Mouse (Mus musculus) limb, embryonic 13.5 days (tissue): ENCODE measurements at regions not wholly inside any gene's neighbourhood (a gene's known extent, or its start where the extent isn't known, plus 50 kb on each side); places are given as distances from the start of the nearest gene placed in this dataset.

Experiments used
- ATAC-seq: fragments of 200-750 bp; cut with Nextera tagmentation; 2 replicates; pipeline ENCODE4 v1.8.0; 2017; ENCODE audit warnings: low read depth, moderate number of reproducible peaks, moderate TSS enrichment; ENCODE audit not compliant: low FRiP score
- H3K27ac ChIP-seq: fragments of 300-500 bp; sonication (generic); 2 replicates; pipeline ENCODE4 v1.5.1; 2015; ENCODE audit warnings: inconsistent platforms, mild to moderate bottlenecking, moderate library complexity
- H3K27me3 ChIP-seq: fragments of 300-500 bp; sonication (generic); 2 replicates; pipeline ENCODE4 v1.6.1; 2015; ENCODE audit warnings: mild to moderate bottlenecking, inconsistent platforms
- H3K36me3 ChIP-seq: fragments of 300-500 bp; sonication (generic); 2 replicates; pipeline ENCODE4 v1.6.1; 2015; ENCODE audit warnings: inconsistent platforms, mild to moderate bottlenecking, moderate library complexity
- H3K4me1 ChIP-seq: fragments of 300-500 bp; sonication (generic); 2 replicates; pipeline ENCODE4 v1.6.1; 2015; ENCODE audit warnings: inconsistent platforms
- H3K4me2 ChIP-seq: fragments of 300-500 bp; sonication (generic); replicated peaks from 2 replicates; pipeline ENCODE4 v1.6.1; 2015; ENCODE audit warnings: inconsistent platforms, mild to moderate bottlenecking, moderate library complexity
- H3K4me3 ChIP-seq: fragments of 300-500 bp; sonication (generic); 2 replicates; pipeline ENCODE4 v1.5.1; 2015; ENCODE audit warnings: moderate library complexity, mild to moderate bottlenecking, inconsistent platforms
- H3K9ac ChIP-seq: fragments of 300-500 bp; sonication (generic); 2 replicates; pipeline ENCODE4 v1.6.1; 2015; ENCODE audit warnings: mild to moderate bottlenecking, inconsistent platforms
- H3K9me3 ChIP-seq: fragments of 300-500 bp; sonication (generic); 2 replicates; pipeline ENCODE4 v1.6.1; 2016; ENCODE audit warnings: inconsistent platforms
- WGBS: fragments of 180-500 bp; shearing (Covaris S2); methylation state at CpG from one replicate; pipeline ENCODE4 v1.1.7; 2015; 5-methylcytosine and 5-hydroxymethylcytosine counted together

GRCm38 (mm10) chr2:48619042-48619441 lies 194.9 kb upstream of the Acvr2a start:
- no peak for ATAC-seq

GRCm38 (mm10) chr2:48620815-48621214 lies 193.1 kb upstream of the Acvr2a start:
- H3K27me3 ChIP-seq = no peaks in the 10 kb centered on the region
- 55% methylated on average over 3 of the region's 3 CpGs for WGBS

More at GRCm38 (mm10) chr2:48619042-48619441, 194.9 kb upstream of the Acvr2a start:
- no peak overlapping the region for H3K27ac ChIP-seq
- 30% methylated on average over 5 of the region's 5 CpGs for WGBS
- no peaks in the 10 kb centered on the region for H3K36me3 ChIP-seq
- H3K4me1 ChIP-seq = peaks cover 12% of the 10 kb centered on the region
- H3K9ac ChIP-seq = no peak overlapping the region
- H3K27me3 ChIP-seq = no peaks in the 10 kb centered on the region
- H3K4me2 ChIP-seq = no peak overlapping the region
- no peak overlapping the region for H3K4me3 ChIP-seq
- no peaks in the 10 kb centered on the region for H3K9me3 ChIP-seq

GRCm38 (mm10) chr2:48622316-48622715 lies 191.6 kb upstream of the Acvr2a start:
- Histone ChIP-seq H3K9me3 (no peaks in the 10 kb centered on the region), H3K9ac (no peak overlapping the region), H3K36me3 (no peaks in the 10 kb centered on the region), H3K27ac (no peak overlapping the region), H3K4me2 (no peak overlapping the region), H3K4me1 (peaks cover 11% of the 10 kb centered on the region), H3K4me3 (no peak overlapping the region), H3K27me3 (no peaks in the 10 kb centered on the region)
- 86% methylated on average over 1 of the region's 1 CpGs for WGBS
- no peak for ATAC-seq

More at GRCm38 (mm10) chr2:48620815-48621214, 193.1 kb upstream of the Acvr2a start:
- Histone ChIP-seq H3K27ac (no peak overlapping the region), H3K4me2 (no peak overlapping the region), H3K4me1 (peaks cover 16% of the 10 kb centered on the region), H3K4me3 (no peak overlapping the region), H3K9ac (no peak overlapping the region), H3K36me3 (no peaks in the 10 kb centered on the region), H3K9me3 (no peaks in the 10 kb centered on the region)
- no peak for ATAC-seq

GRCm38 (mm10) chr2:48624040-48624439 lies 189.9 kb upstream of the Acvr2a start:
- Histone ChIP-seq H3K9me3 (no peaks in the 10 kb centered on the region), H3K4me1 (peaks cover 9% of the 10 kb centered on the region), H3K4me2 (no peak overlapping the region), H3K9ac (no peak overlapping the region), H3K4me3 (no peak overlapping the region), H3K27ac (no peak overlapping the region), H3K36me3 (no peaks in the 10 kb centered on the region), H3K27me3 (no peaks in the 10 kb centered on the region)
- 0 out of 2 replicates have a peak, but pooled peaks have one; percentile 44 for ATAC-seq
- WGBS = 58% methylated on average over 6 of the region's 6 CpGs

DNA sequence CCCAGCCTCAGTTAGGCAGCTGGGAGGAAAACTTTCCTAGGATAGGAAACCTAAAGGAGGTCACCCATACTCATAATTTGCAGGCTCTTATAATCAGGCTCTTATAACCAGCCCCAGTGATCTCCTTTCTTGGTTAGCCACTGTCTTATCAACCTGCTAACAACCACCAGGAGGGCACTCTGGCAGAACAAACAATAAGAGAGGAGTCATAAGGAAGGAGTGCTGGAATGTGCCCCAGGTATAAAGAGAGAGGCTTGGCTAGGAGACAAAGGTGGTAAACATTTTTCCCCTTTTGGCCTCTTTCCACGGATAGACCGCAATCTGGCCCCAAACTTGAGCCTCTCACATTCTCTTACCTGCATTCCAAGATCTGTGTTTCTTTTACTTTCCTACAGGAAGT lies 189.4 kb upstream of the Acvr2a start:
- Histone ChIP-seq H3K27me3 (no peaks in the 10 kb centered on the region), H3K27ac (no peak overlapping the region), H3K9ac (no peak overlapping the region), H3K4me3 (no peak overlapping the region), H3K9me3 (no peaks in the 10 kb centered on the region), H3K36me3 (no peaks in the 10 kb centered on the region), H3K4me2 (no peak overlapping the region), H3K4me1 (peaks cover 9% of the 10 kb centered on the region)
- no peak for ATAC-seq
- WGBS = 45% methylated on average over 2 of the region's 2 CpGs

- 73% methylated on average over 4 of the region's 4 CpGs for WGBS
- Histone ChIP-seq H3K27ac (no peak overlapping the region), H3K9me3 (no peaks in the 10 kb centered on the region), H3K9ac (no peak overlapping the region), H3K36me3 (no peaks in the 10 kb centered on the region), H3K27me3 (no peaks in the 10 kb centered on the region), H3K4me2 (no peak overlapping the region), H3K4me1 (peaks cover 9% of the 10 kb centered on the region), H3K4me3 (no peak overlapping the region)
- no peak for ATAC-seq
These were observed 186.9 kb upstream of the Acvr2a start for GRCm38 (mm10) chr2:48627011-48627410.

DNA sequence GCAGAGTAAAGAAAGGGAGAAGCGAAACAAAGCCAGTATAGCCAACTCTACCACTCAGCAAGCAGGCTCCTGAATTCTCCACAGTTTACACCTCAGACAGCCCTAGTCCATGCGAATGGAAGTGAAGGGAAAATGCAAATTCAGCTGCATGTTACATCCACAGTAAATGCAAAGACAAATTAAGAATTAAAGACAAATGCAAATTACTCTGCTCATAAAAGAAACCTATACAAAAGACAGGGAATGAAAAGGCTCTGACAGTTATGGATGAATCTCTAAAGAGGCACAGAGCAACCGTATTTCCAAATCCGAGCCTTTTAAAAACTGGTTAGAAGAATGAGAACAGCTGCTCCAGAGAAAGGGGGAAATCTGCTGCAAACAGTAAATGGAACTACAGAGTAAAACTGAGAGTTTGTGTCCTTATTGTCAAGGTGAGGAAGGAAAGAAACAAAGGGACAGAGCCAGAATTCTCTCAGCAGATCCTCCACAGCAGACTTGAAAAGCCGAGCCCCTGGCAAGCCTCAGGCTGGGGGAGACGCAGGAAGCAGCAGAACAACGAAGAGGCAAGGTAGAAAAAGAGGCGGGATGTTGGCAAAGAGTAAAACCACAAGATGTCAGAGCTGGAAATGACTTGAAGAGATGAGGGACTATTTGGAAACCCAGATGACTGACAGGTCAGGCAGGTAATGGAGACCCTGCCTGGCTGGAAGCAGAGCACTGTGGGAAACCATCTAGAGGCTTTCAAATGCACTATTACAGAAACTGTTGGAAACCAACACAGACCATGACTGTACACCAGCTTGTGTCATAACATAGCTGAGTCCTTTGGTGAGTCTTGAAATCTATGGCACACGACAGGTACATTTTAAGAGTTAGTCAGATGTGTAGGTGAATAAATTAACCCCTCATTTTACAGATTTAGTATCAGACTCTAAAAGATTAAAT lies 184.5 kb upstream of the Acvr2a start:
- H3K4me3 ChIP-seq = no peak overlapping the region
- whole genome bisulfite sequencing = 68% methylated on average over 9 of the region's 9 CpGs

DNA sequence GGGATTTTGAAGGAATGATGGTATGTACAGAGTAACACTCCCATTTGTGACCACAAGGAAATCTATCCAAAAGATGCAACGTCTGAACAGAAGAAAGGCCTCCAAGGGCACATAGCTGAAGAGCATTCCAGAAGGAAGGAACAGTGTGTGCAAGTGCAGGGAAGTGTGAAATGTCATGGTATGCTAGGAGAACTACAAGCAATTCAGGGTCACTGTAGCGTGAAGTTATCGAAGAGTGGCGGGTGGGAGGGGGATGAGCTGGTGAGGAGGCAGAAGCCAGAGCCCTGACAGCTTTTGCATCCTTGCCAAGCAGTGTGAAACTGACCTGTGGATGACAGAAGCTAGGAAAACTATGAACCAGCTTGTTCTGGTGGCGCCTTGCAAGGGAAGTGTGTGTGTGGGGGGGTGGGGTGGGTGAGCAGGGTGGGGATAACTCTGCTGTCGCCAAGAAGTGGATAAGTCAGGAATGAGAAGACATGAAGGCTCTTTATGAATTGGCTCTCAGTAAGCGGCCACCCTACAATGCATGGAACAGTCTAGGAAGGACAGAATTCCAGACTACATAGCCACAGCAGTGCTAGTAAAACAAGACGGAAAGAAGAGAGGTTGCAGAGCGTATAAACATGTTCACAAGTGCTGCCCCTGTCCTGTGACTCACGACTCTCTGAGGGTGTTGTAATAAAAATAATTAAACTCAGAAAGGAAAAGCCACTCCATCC lies 179.3 kb upstream of the Acvr2a start:
- Histone ChIP-seq H3K4me1 (no peaks in the 10 kb centered on the region), H3K36me3 (no peaks in the 10 kb centered on the region), H3K4me3 (no peak overlapping the region), H3K27ac (no peak overlapping the region), H3K4me2 (no peak overlapping the region), H3K9ac (no peak overlapping the region), H3K9me3 (no peaks in the 10 kb centered on the region), H3K27me3 (no peaks in the 10 kb centered on the region)
- WGBS = 72% methylated on average over 10 of the region's 10 CpGs
- ATAC-seq = no peak

More for the DNA sequence above, 184.5 kb upstream of the Acvr2a start:
- no peaks in the 10 kb centered on the region for H3K36me3 ChIP-seq
- H3K4me1 ChIP-seq = peaks cover 2% of the 10 kb centered on the region; the same call in 1 of the 2 replicates
- H3K9ac ChIP-seq = no peak overlapping the region
- H3K27me3 ChIP-seq = no peaks in the 10 kb centered on the region
- no peak overlapping the region for H3K4me2 ChIP-seq
- no peaks in the 10 kb centered on the region for H3K9me3 ChIP-seq
- no peak overlapping the region for H3K27ac ChIP-seq
- ATAC-seq = no peak

DNA sequence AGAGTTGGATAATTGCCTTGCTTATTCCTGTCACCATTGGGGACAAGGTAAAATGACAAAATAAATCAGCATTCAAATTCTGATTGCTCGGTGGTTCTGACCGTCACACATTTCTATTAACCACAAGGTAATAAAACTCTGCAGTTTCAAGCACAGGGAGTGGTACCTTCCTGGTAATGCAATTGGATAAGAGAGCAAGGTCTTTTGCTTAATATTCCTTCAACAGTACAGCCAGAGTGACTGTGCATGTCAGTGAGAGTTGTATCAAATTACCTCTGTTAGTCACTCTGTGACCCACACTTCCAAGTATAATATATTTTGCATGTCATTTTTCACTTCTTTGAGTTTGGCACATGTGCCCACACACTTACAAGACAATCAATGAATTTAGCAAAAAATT lies 177.8 kb upstream of the Acvr2a start:
- Histone ChIP-seq H3K36me3 (no peaks in the 10 kb centered on the region), H3K4me1 (no peaks in the 10 kb centered on the region), H3K27ac (no peak overlapping the region), H3K9me3 (no peaks in the 10 kb centered on the region), H3K27me3 (no peaks in the 10 kb centered on the region), H3K4me2 (no peak overlapping the region), H3K9ac (no peak overlapping the region), H3K4me3 (no peak overlapping the region)
- 24% methylated on average over 2 of the region's 2 CpGs for WGBS
- ATAC-seq = no peak

DNA sequence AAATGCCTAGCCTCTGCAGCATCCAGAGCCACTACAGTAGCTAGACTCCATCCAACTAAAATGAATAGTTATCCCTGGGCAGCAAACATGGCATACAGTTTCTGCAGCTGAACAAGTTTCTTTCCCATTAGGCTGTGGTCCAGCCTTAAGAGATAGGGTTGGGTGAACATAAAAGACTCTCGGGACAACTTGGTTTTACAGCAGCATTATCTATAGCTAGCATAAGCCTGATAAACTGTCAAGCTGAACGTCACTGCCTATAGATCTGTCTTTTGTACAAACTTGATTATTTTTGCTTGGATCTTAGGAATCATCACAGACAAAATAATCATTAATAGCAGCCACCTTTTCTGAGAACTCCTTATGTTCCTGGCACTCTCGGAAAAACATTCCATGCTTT lies 169.8 kb upstream of the Acvr2a start:
- H3K4me3 ChIP-seq = no peak overlapping the region
- no peaks in the 10 kb centered on the region for H3K27me3 ChIP-seq
- H3K4me2 ChIP-seq = no peak overlapping the region
- ATAC-seq = no peak
- no peaks in the 10 kb centered on the region for H3K9me3 ChIP-seq
- H3K4me1 ChIP-seq = 0 out of 2 replicates have a peak, but pooled peaks cover 4% of the 10 kb centered on the region
- H3K9ac ChIP-seq = no peak overlapping the region
- 81% methylated on average over 3 of the region's 3 CpGs for WGBS
- no peak overlapping the region for H3K27ac ChIP-seq
- H3K36me3 ChIP-seq = no peaks in the 10 kb centered on the region

- Histone ChIP-seq H3K4me3 (no peak overlapping the region), H3K4me1 (no peaks in the 10 kb centered on the region), H3K4me2 (no peak overlapping the region), H3K27me3 (no peaks in the 10 kb centered on the region), H3K9me3 (no peaks in the 10 kb centered on the region), H3K9ac (no peak overlapping the region), H3K36me3 (no peaks in the 10 kb centered on the region), H3K27ac (no peak overlapping the region)
- no peak for ATAC-seq
- 47% methylated on average over 2 of the region's 2 CpGs for WGBS
These were observed 163.6 kb upstream of the Acvr2a start for GRCm38 (mm10) chr2:48650281-48650680.

GRCm38 (mm10) chr2:48661222-48661621 lies 152.7 kb upstream of the Acvr2a start:
- Histone ChIP-seq H3K9me3 (no peaks in the 10 kb centered on the region), H3K4me1 (0 out of 2 replicates have a peak, but pooled peaks cover 5% of the 10 kb centered on the region), H3K4me2 (no peak overlapping the region), H3K9ac (no peak overlapping the region), H3K27ac (no peak overlapping the region), H3K27me3 (no peaks in the 10 kb centered on the region), H3K36me3 (no peaks in the 10 kb centered on the region), H3K4me3 (no peak overlapping the region)
- no peak; the same call in 1 of the 2 replicates for ATAC-seq
- 40% methylated on average over 1 of the region's 1 CpGs for WGBS
